Mouse (Mus musculus) cortical plate, adult 2 months (tissue): Measurements from ENCODE around the gene Casz1. TPM values are rescaled to one million over a fixed set of nuclear protein-coding genes. Genes with fewer than 3 reads are reported as not detected.

Experiments used
- H3K27ac ChIP-seq: fragments of 200-500 bp; 2 replicates; pipeline ENCODE4 v1.5.1; 2012; ENCODE audit warnings: low read length, control low read depth, inconsistent platforms; ENCODE audit not compliant: insufficient read depth
- H3K4me1 ChIP-seq: fragments of 200-500 bp; 2 replicates; pipeline ENCODE4 v1.6.1; 2011; ENCODE audit warnings: low read length; ENCODE audit not compliant: control insufficient read depth, insufficient read depth
- H3K4me3 ChIP-seq: fragments of 200-500 bp; 2 replicates; pipeline ENCODE4 v1.5.1; 2011; ENCODE audit warnings: mild to moderate bottlenecking, low read length, control low read depth; ENCODE audit not compliant: insufficient read depth
- CTCF ChIP-seq: fragments of 200-500 bp; IDR thresholded peaks from 2 replicates; pipeline ENCODE4 v1.5.1; 2011; ENCODE audit warnings: mild to moderate bottlenecking, control low read depth, low read length; ENCODE audit not compliant: insufficient read depth; ENCODE audit errors: extremely low read depth
- POLR2A ChIP-seq: fragments of 200-500 bp; IDR thresholded peaks from 2 replicates; pipeline ENCODE4 v1.6.1; 2011; ENCODE audit warnings: mild to moderate bottlenecking, low read length, control low read depth; ENCODE audit not compliant: insufficient read depth; ENCODE audit errors: extremely low read depth
- polyA plus RNA-seq: library from polyadenylated mRNA; depleted of rRNA; stranded (reverse); fragments of >200 nt; gene quantifications from 2 replicates; pipeline ENCODE4 v1.2.3, GENCODE M21; 2012; rRNA removed

Casz1 gene
- polyA plus RNA-seq: 0.59 and 0.69 TPM in 2 replicates

DNA sequence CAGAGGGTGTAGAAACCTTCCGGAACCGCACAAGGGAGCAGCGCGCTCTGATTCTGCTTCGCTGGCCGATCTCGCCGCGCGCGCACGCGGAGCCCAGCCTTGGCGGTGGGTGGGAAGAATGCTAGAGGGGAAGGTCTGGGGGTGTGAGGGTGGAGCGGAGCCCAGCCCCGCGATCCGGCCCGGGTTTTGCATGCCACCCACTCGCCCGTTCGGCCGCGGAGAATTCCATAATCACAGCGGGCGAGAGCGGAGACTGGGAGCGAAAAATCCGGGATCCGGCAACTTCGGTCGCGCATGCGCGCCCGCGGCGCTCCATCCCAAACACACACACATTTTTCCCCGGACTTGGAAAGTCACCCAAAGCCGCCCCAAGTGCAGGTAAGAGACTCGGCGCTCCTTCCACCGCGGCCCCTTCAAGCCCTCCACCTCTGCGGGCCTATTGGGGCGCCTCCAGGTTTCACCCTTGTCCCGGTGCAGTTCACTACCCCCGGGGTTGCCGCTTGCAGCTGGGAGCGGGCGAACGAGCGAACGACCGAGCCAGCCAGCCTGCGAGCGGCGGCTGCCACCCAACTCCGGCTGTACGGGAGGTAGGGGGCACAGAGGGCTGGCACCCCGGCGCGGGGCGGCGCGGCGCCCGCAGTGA lies at the start of gene Casz1:
TSS of gene Casz1 (plus strand) at position 293 of the 643 bp plus-strand sequence.
- TF ChIP-seq POLR2A (no peak), CTCF (no peak)
- peak within 1 kb of the TSS; percentile 28 for H3K4me3 ChIP-seq
- no peaks in the 10 kb centered on the region for H3K4me1 ChIP-seq

GRCm38 (mm10) chr4:148758863-148759262 lies 45.4 kb upstream of the Casz1 start:
- Histone ChIP-seq H3K4me3 (no peak overlapping the region), H3K27ac (no peak overlapping the region), H3K4me1 (no peaks in the 10 kb centered on the region)
- TF ChIP-seq POLR2A: no peak
- no peak for TF ChIP-seq CTCF

More for the DNA sequence above, at the start of gene Casz1:
- H3K27ac ChIP-seq: no peak within 1 kb of the TSS

GRCm38 (mm10) chr4:148760152-148760551 lies 44.1 kb upstream of the Casz1 start:
- no peak overlapping the region for H3K4me3 ChIP-seq
- TF ChIP-seq POLR2A (no peak), CTCF (no peak)
- no peak overlapping the region for H3K27ac ChIP-seq
- no peaks in the 10 kb centered on the region for H3K4me1 ChIP-seq

DNA sequence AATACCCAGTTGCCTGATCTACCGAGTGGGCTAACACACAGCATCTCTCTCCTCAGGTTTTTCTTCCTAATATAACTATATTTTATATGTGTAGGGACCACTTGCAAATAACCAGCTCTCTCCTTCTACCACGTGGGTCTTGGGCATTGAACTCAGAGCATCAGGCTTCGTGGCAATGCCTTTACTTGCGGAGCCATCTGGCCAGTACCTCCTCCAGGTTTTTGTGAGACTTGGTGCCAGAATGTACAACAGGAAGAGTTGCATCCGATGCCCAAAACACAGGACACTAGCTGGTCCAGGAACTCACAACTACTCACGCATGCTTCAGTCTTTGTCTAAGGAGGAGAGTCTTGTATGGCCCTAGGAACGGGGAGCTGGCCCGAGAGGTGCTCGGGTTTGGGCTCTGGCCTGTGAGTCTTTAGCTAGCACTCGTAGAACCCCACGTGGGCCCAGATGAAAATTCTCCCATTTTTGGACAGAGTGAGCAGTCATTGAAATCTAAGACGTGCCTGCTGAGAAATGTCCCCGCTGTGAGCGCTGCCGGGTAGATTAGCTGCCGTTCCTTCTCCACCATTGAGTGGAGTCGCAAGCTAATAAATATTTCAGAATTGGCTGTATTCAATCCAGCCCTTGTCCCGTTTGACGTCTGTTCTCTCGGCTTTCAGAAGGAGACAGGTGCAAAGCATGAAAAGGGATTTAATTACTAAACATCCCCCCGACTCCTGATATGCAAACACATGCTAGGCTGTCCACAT lies 38.0 kb upstream of the Casz1 start:
- Histone ChIP-seq H3K27ac (no peak overlapping the region), H3K4me1 (no peaks in the 10 kb centered on the region), H3K4me3 (no peak overlapping the region)
- TF ChIP-seq POLR2A (no peak), CTCF (no peak)

- no peak overlapping the region for H3K27ac ChIP-seq
- no peak overlapping the region for H3K4me3 ChIP-seq
- TF ChIP-seq CTCF (no peak), POLR2A (no peak)
- H3K4me1 ChIP-seq: no peaks in the 10 kb centered on the region
Measured at GRCm38 (mm10) chr4:148767655-148768305, 36.4 kb upstream of the Casz1 start.

DNA sequence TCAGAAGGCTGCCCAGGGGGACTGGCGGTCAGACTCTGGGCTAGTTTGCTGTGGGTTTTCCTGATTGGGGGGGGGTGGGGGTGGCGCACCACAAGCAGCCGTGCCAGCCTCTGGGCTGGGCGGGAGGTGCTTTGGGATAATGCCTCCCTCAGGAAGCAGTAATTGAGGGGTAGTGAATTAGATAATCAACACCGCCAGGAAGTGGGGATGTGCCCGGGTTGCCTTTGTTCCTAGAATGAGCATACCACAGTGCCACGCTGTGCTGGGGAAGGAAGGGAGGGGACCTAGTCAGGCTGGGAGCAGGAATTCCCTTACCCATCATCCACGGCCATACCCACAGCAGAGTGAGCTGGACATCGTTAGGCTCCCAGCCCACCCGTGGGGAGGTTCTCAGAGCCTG lies 35.6 kb upstream of the Casz1 start:
- no peak overlapping the region for H3K4me3 ChIP-seq
- TF ChIP-seq CTCF (no peak), POLR2A (no peak)
- H3K27ac ChIP-seq: no peak overlapping the region
- H3K4me1 ChIP-seq: no peaks in the 10 kb centered on the region

GRCm38 (mm10) chr4:148770582-148771408 lies 33.4 kb upstream of the Casz1 start:
- no peak overlapping the region for H3K4me3 ChIP-seq
- no peak overlapping the region for H3K27ac ChIP-seq
- H3K4me1 ChIP-seq: no peaks in the 10 kb centered on the region
- no peak for TF ChIP-seq CTCF
- no peak for TF ChIP-seq POLR2A

DNA sequence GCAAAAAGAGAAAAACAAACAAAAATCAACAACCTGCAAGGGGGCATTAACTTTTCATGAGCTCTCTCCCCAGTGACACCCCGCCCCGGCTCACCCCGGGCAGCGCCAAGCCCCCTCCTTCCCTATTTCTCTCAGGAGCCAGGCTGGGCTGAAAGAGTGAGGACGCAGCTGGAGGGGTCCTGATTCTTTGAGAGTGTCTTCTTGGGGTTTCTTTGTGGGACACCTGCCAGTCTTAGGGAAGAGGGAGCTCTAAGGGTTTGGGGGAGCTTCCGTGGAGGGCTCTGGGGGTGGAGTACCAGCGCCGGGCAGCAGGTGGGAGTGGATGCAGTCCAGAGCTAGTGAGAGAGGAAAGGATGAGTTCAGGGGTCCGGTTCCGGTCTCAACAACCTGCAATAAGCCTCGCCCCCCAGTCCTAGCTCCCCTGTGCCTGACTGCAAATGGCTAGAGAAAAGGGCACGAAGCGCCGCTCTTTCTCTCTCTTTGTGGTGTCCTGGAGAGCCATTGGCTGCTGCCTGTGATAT lies 32.8 kb upstream of the Casz1 start:
- H3K4me3 ChIP-seq: no peak overlapping the region
- H3K27ac ChIP-seq: no peak overlapping the region
- H3K4me1 ChIP-seq: no peaks in the 10 kb centered on the region
- TF ChIP-seq CTCF: no peak

DNA sequence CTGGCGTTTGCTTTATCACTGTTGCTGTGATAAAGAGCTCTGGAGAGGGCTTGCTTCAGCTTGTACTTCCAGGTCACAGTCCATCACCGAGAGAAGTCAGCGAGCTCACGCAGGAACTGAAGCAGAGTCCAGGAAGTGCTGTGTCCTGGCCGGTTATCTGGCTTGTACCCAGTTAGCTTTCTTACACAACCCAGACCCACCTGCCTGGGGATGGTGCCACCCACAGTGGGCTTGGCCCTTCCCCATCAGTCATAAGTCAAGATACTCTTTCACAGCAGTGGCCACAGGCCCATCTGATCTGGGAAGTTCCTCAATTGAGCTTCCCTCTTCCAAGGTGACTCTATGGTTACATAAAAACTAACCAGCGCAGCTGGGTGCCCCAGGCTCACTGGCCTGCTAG lies 31.6 kb upstream of the Casz1 start:
- no peak for TF ChIP-seq POLR2A
- Histone ChIP-seq H3K4me1 (no peaks in the 10 kb centered on the region), H3K27ac (no peak overlapping the region), H3K4me3 (no peak overlapping the region)
